Mouse (Mus musculus) lung, adult 18-20 months (tissue): ENCODE measurements around the gene Aak1.
"Not testable (repeated sequence)": the region's sequence is repeated elsewhere in the genome, so short reads cannot be mapped to it uniquely, and the experiment has no call there.

Experiments
- DNase-seq, 2 experiments: peaks; one replicate each; pipeline ENCODE4 v3.0.0; 2022; ENCODE audit warnings: mixed read lengths in 2 of 2

Aak1 gene

DNA sequence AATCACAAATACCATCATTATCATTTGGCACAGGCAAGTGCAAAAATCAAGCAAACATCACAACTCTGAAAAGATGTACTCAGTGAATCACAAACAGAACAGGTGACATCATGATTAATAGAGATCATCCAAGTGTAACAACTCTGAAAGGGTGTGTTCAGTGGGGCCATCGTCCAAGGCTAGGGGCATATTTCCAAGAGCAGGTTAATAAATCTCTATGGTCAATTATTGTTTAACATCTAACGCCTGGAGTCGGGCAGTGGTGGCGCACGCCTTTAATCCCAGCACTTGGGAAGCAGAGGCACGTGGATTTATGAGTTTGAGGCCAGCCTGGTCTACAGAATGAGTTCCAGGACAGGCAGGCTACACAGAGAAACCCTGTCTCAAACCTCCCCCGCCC is 182.0 kb downstream of the Aak1 start:
- not testable (repeated sequence) for DNase-seq

DNA sequence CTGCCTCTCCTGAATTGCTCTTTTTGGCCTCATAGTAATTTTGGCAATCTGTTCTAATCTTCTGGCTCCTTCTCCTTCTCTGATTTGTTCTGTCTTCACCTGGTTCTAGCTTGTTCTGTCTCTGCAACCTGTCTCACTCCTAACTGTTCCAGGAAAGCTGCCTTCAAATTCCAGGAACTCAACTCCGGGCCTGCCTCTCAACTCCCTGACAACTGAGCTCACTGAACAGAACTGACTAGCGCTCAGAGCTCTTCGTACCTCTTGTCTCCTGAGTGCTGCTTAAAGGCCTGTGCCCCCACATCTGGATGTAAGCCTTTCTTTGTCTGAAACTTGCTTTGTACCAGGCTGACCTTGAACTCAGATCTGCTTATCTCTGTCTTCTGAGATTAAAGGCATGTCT is 183.1 kb downstream of the Aak1 start:
- DNase-seq: no peak

- no peak for DNase-seq
These were observed 185.1 kb downstream of the Aak1 start for GRCm38 (mm10) chr6:87034395-87034794.

GRCm38 (mm10) chr6:87037826-87038620 is 188.7 kb downstream of the Aak1 start:
- DNase-seq: peak; percentile 32 to 36

DNA sequence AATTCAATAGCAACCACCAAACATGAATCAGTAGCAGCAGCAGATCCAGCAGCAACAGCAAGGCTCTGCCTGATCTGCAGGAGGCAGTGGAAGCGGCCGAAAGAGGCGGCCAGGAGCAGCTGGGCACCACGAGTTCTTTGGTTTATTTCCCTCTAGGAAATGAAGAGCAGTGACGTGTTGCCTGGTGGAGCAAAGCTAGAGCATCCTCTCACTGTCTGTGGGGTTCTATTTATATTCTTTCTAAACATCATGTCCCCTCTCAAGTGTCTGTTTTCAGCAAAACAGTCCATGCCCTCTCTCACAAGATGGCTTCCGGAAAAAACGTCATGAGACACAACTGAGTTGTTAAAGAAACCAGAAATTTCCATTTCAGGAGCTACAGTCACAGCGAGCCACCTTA is 189.8 kb downstream of the Aak1 start:
- DNase-seq: no peak

- DNase-seq: no peak
These were observed 191.7 kb downstream of the Aak1 start for GRCm38 (mm10) chr6:87040971-87041370.

GRCm38 (mm10) chr6:87041431-87041830 is 192.1 kb downstream of the Aak1 start:
- DNase-seq: no peak

GRCm38 (mm10) chr6:87042004-87042336 is 192.7 kb downstream of the Aak1 start:
- DNase-seq: no peak

GRCm38 (mm10) chr6:87042337-87043130 is 193.2 kb downstream of the Aak1 start, which contains the start of gene Gfpt1:
Gfpt1 (plus strand) TSS chr6:87042846.
- DNase-seq: peak; percentile 96 to 97

- peak in 1 of 2 experiments; percentile 7 for DNase-seq
These were observed 193.8 kb downstream of the Aak1 start for GRCm38 (mm10) chr6:87043131-87043516.

- DNase-seq: peak in 1 of 2 experiments; percentile 10
These were observed 195.6 kb downstream of the Aak1 start for GRCm38 (mm10) chr6:87044895-87045294.

GRCm38 (mm10) chr6:87045507-87045906 is 196.2 kb downstream of the Aak1 start:
- DNase-seq: no peak

DNA sequence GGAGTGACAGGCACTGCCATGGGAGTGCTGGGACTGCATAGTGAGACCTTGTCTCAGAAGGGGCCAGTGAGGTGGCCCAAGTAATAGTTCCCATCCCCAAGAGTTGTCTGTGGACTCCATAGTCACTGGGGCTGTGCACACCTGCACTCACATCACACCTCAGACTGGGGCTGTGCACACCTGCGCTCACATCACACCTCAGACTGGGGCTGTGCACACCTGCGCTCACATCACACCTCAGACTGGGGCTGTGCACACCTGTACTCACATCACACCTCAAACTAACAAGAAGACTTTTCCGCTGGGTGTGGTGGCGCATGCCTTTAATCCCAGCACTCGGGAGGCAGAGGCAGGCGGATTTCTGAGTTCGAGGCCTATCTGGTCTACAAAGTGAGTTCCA is 199.4 kb downstream of the Aak1 start:
- DNase-seq: not testable (repeated sequence)

DNA sequence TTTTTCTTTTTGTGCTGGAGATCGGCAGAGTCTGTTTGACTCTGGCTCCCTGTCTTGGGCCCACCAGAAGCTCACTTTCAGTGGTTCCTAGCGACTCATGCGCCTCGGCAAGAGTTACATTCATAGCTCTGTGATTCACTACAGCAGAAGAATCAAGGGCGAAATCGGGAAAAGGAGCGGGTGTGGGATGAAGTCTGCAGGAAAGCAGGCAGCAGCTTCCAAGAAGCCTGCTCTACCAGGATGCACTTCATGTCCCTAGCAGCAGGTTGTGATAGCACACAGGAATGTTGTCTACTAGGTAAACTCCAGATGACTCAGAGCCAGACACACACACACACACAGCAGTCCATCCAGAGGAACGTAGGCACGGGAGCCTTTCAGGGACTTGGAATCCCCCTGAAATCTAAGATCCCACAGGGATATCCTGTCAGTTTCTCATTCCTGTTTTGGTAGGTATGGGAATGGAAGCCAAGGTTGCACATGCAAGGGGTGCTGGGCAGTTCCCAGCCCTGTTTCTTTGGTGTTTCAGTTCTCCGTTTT is 202.6 kb downstream of the Aak1 start:
- DNase-seq: no peak
